Mouse (Mus musculus) hindbrain, embryonic 14.5 days (tissue): ENCODE data around the gene 9130213A22Rik. TPM values are rescaled to one million over a fixed set of nuclear protein-coding genes. Genes with fewer than 3 reads are reported as not detected.

Experiments used
- ATAC-seq: fragments of 200-750 bp; cut with Nextera tagmentation; 2 replicates; pipeline ENCODE4 v1.8.0; 2017; ENCODE audit warnings: moderate number of reproducible peaks, mild to moderate bottlenecking, moderate TSS enrichment, moderate library complexity; ENCODE audit not compliant: low FRiP score
- DNase-seq: peaks from one replicate; pipeline ENCODE4 v3.0.0-alpha.2; 2015; ENCODE audit warnings: low spot score
- H3K27ac ChIP-seq: fragments of 300-500 bp; sonication (generic); 2 replicates; pipeline ENCODE4 v1.5.1; 2014; ENCODE audit warnings: mild to moderate bottlenecking, moderate library complexity
- H3K27me3 ChIP-seq: fragments of 300-500 bp; sonication (generic); 2 replicates; pipeline ENCODE4 v1.6.1; 2014; ENCODE audit warnings: mild to moderate bottlenecking, low read length, mixed read lengths; ENCODE audit not compliant: control insufficient read depth, insufficient read depth
- H3K36me3 ChIP-seq: fragments of 300-500 bp; sonication (generic); replicated peaks from 2 replicates; pipeline ENCODE4 v1.6.1; 2014; ENCODE audit not compliant: control insufficient read depth, insufficient read depth
- H3K4me1 ChIP-seq: fragments of 300-500 bp; sonication (generic); replicated peaks from 2 replicates; pipeline ENCODE4 v1.6.1; 2014; ENCODE audit warnings: antibody characterized with exemption, low read length, mixed read lengths; ENCODE audit not compliant: control insufficient read depth, insufficient read depth
- H3K4me2 ChIP-seq: fragments of 300-500 bp; sonication (generic); replicated peaks from 2 replicates; pipeline ENCODE4 v1.6.1; 2014; ENCODE audit warnings: mild to moderate bottlenecking, moderate library complexity
- H3K4me3 ChIP-seq: fragments of 300-500 bp; sonication (generic); replicated peaks from 2 replicates; pipeline ENCODE4 v1.5.1; 2014; ENCODE audit warnings: mild to moderate bottlenecking, low read length
- H3K9ac ChIP-seq: fragments of 300-500 bp; sonication (generic); 2 replicates; pipeline ENCODE4 v1.6.1; 2014
- H3K9me3 ChIP-seq: fragments of 300-500 bp; sonication (generic); 2 replicates; pipeline ENCODE4 v1.6.1; 2016; ENCODE audit warnings: low read length; ENCODE audit not compliant: control insufficient read depth
- WGBS: fragments of 180-500 bp; shearing (Covaris S2); extraction: QIAGEN DNeasy Blood & Tissue Kit; methylation state at CpG from one replicate; pipeline ENCODE4 v1.1.7; 2014; 5-methylcytosine and 5-hydroxymethylcytosine counted together
- polyA plus RNA-seq: library from polyadenylated mRNA; unstranded; fragments of >200 nt; fragmentation: Nextera tagmentation; extraction: Ambion mirVana; gene quantifications from 2 replicates; pipeline ENCODE4 v1.2.1, GENCODE M21; 2014

Gene 9130213A22Rik
- polyA plus RNA-seq, 1 experiment from 2014 or later, result 0.39 TPM

GRCm38 (mm10) chr11:69070093-69070492, 52.3 kb downstream of the 9130213A22Rik start:
- no peaks in the 10 kb centered on the region for H3K27me3 ChIP-seq
- H3K4me3 ChIP-seq, result peak overlapping the region; percentile 55
- H3K4me1 ChIP-seq, result peaks cover 25% of the 10 kb centered on the region
- H3K36me3 ChIP-seq, result no peaks in the 10 kb centered on the region
- H3K9ac ChIP-seq, result peak overlapping the region; percentile 84
- no peaks in the 10 kb centered on the region for H3K9me3 ChIP-seq
- peak; percentile 13; the same call in 1 of the 2 replicates for ATAC-seq
- peak overlapping the region; percentile 85 for H3K4me2 ChIP-seq
- peak overlapping the region; percentile 91 for H3K27ac ChIP-seq
- no peak for DNase-seq
- under 1% methylated on average over 13 of the region's 13 CpGs for WGBS

Other genes with a start within 250 kb of the 9130213A22Rik start
- not detected in 2 replicates for gene Rnf222, start 234.0 kb downstream of the 9130213A22Rik start, polyA plus RNA-seq
- gene Rpl26, start 221.0 kb downstream of the 9130213A22Rik start, polyA plus RNA-seq, result 573 and 680 TPM in 2 replicates
- gene Odf4, start 195.5 kb downstream of the 9130213A22Rik start, polyA plus RNA-seq, result 0.52 and 0.56 TPM in 2 replicates
- 20.1 and 23.4 TPM in 2 replicates for gene Arhgef15, start 165.1 kb downstream of the 9130213A22Rik start, polyA plus RNA-seq
- gene Slc25a35, start 154.5 kb downstream of the 9130213A22Rik start, polyA plus RNA-seq, result 2.0 and 2.3 TPM in 2 replicates
- gene Rangrf, start 147.4 kb downstream of the 9130213A22Rik start, polyA plus RNA-seq, result 26.2 and 32.3 TPM in 2 replicates
- gene Pfas, start 114.1 kb downstream of the 9130213A22Rik start, polyA plus RNA-seq, result 12.7 and 15.3 TPM in 2 replicates
- 54.4 and 58.9 TPM in 2 replicates for gene Ctc1, start 106.7 kb downstream of the 9130213A22Rik start, polyA plus RNA-seq
- gene Aurkb, start 76.9 kb downstream of the 9130213A22Rik start, polyA plus RNA-seq, result 17.0 and 22.0 TPM in 2 replicates
- 18.6 and 24.3 TPM in 2 replicates for gene Borcs6, start 62.9 kb downstream of the 9130213A22Rik start, polyA plus RNA-seq
- gene Tmem107, start 51.8 kb downstream of the 9130213A22Rik start, polyA plus RNA-seq, result 40.3 and 40.7 TPM in 2 replicates
- gene Vamp2, start 34.1 kb downstream of the 9130213A22Rik start, polyA plus RNA-seq, result 324 and 368 TPM in 2 replicates
- 9.6 and 10.1 TPM in 2 replicates for gene Per1, start 27.4 kb downstream of the 9130213A22Rik start, polyA plus RNA-seq
- 0.43 and 0.52 TPM in 2 replicates for gene Hes7, start 2.2 kb downstream of the 9130213A22Rik start, polyA plus RNA-seq
- gene Aloxe3, start 3.3 kb upstream of the 9130213A22Rik start, polyA plus RNA-seq, result 4.3 and 4.9 TPM in 2 replicates
- 0.59 and 0.60 TPM in 2 replicates for gene Alox12b, start 34.4 kb upstream of the 9130213A22Rik start, polyA plus RNA-seq
- gene Alox8, start 75.3 kb upstream of the 9130213A22Rik start, polyA plus RNA-seq, result 0.25 and 0.30 TPM in 2 replicates
- 0.29 and 0.34 TPM in 2 replicates for gene Gucy2e, start 114.4 kb upstream of the 9130213A22Rik start, polyA plus RNA-seq
- 11.0 and 12.3 TPM in 2 replicates for gene Cntrob, start 201.2 kb upstream of the 9130213A22Rik start, polyA plus RNA-seq
- gene Trappc1, start 201.4 kb upstream of the 9130213A22Rik start, polyA plus RNA-seq, result 176 and 197 TPM in 2 replicates
- gene Kcnab3, start 203.7 kb upstream of the 9130213A22Rik start, polyA plus RNA-seq, result 4.3 and 4.7 TPM in 2 replicates
- gene Rnf227, start 217.9 kb upstream of the 9130213A22Rik start, polyA plus RNA-seq, result 224 and 231 TPM in 2 replicates
- 67.5 and 76.6 TPM in 2 replicates for gene Chd3, start 246.8 kb upstream of the 9130213A22Rik start, polyA plus RNA-seq